Mouse (Mus musculus) thymus, postnatal 25 days (tissue): ENCODE measurements around the gene Tspan1.

Source experiments
- DNase-seq: peaks from one replicate; pipeline ENCODE4 v3.0.0; 2022

Gene Tspan1

GRCm38 (mm10) chr4:116165708-116166407 is 1.5 kb downstream of the Tspan1 start:
- DNase-seq = no peak

GRCm38 (mm10) chr4:116164759-116165554 is 2.4 kb downstream of the Tspan1 start:
- DNase-seq = no peak

- no peak for DNase-seq
Measured at GRCm38 (mm10) chr4:116162142-116162541, 5.3 kb downstream of the Tspan1 start.

GRCm38 (mm10) chr4:116160769-116161168 is 6.6 kb downstream of the Tspan1 start:
- no peak for DNase-seq

GRCm38 (mm10) chr4:116159912-116160311 is 7.5 kb downstream of the Tspan1 start:
- DNase-seq = peak; percentile 64

- DNase-seq = no peak
Measured at GRCm38 (mm10) chr4:116157882-116158281, 9.5 kb downstream of the Tspan1 start.

- no peak for DNase-seq
Measured at GRCm38 (mm10) chr4:116152702-116153101, 14.7 kb downstream of the Tspan1 start.

- DNase-seq = no peak
Measured at GRCm38 (mm10) chr4:116151238-116151637, 16.2 kb downstream of the Tspan1 start, which contains the start of gene Lurap1. Lurap1 (minus strand) TSS chr4:116151338.

GRCm38 (mm10) chr4:116150862-116151221 is 16.6 kb downstream of the Tspan1 start:
- no peak for DNase-seq

GRCm38 (mm10) chr4:116150156-116150861 is 17.1 kb downstream of the Tspan1 start:
- DNase-seq = peak; percentile 75

GRCm38 (mm10) chr4:116149812-116150155 is 17.6 kb downstream of the Tspan1 start:
- DNase-seq = no peak

GRCm38 (mm10) chr4:116143891-116144717 is 23.3 kb downstream of the Tspan1 start:
- DNase-seq = peak; percentile 67

GRCm38 (mm10) chr4:116143317-116143811 is 24.0 kb downstream of the Tspan1 start:
- no peak for DNase-seq

GRCm38 (mm10) chr4:116142269-116142668 is 25.1 kb downstream of the Tspan1 start:
- no peak for DNase-seq

- DNase-seq = no peak
Measured at GRCm38 (mm10) chr4:116141736-116142135, 25.7 kb downstream of the Tspan1 start.

- no peak for DNase-seq
Measured at GRCm38 (mm10) chr4:116140801-116141574, 26.4 kb downstream of the Tspan1 start.

GRCm38 (mm10) chr4:116137421-116137996 is 29.9 kb downstream of the Tspan1 start:
- no peak for DNase-seq

- no peak for DNase-seq
Measured at GRCm38 (mm10) chr4:116134990-116135389, 32.4 kb downstream of the Tspan1 start.

GRCm38 (mm10) chr4:116133126-116133525 is 34.3 kb downstream of the Tspan1 start:
- no peak for DNase-seq

- no peak for DNase-seq
Measured at GRCm38 (mm10) chr4:116127956-116128355, 39.4 kb downstream of the Tspan1 start.

- no peak for DNase-seq
Measured at GRCm38 (mm10) chr4:116125803-116126386, 41.5 kb downstream of the Tspan1 start.
